Mouse (Mus musculus) hindbrain, embryonic 16.5 days (tissue): ENCODE measurements around the gene Vmn1r215. TPM values are rescaled to one million over a fixed set of nuclear protein-coding genes. Genes with fewer than 3 reads are reported as not detected.

Experiments
- polyA plus RNA-seq: library from polyadenylated mRNA; unstranded; fragments of >200 nt; fragmentation: Nextera tagmentation; extraction: Ambion mirVana; gene quantifications from 2 replicates; pipeline ENCODE4 v1.2.1, GENCODE M21; 2015

The Vmn1r215 gene
- polyA plus RNA-seq, 1 experiment from 2014 or later, result not detected

Other genes starting within 250 kb of the Vmn1r215 start
- gene Vmn1r210, start 236.7 kb upstream of the Vmn1r215 start, polyA plus RNA-seq, result not detected in 2 replicates
- gene Vmn1r211, start 210.5 kb upstream of the Vmn1r215 start, polyA plus RNA-seq, result not detected in 2 replicates
- gene Vmn1r212, start 183.8 kb upstream of the Vmn1r215 start, polyA plus RNA-seq, result not detected in 2 replicates
- not detected in 2 replicates for gene Vmn1r213, start 60.4 kb upstream of the Vmn1r215 start, polyA plus RNA-seq
- not detected in 2 replicates for gene Vmn1r214, start 37.6 kb upstream of the Vmn1r215 start, polyA plus RNA-seq
- gene Vmn1r217, start 50.2 kb downstream of the Vmn1r215 start, polyA plus RNA-seq, result not detected in 2 replicates
- gene Vmn1r218, start 65.1 kb downstream of the Vmn1r215 start, polyA plus RNA-seq, result not detected in 2 replicates
- gene Vmn1r219, start 91.3 kb downstream of the Vmn1r215 start, polyA plus RNA-seq, result not detected in 2 replicates
- gene Vmn1r220, start 120.0 kb downstream of the Vmn1r215 start, polyA plus RNA-seq, result not detected in 2 replicates
- not detected in 2 replicates for gene Vmn1r221, start 146.1 kb downstream of the Vmn1r215 start, polyA plus RNA-seq
- not detected in 2 replicates for gene Vmn1r222, start 167.9 kb downstream of the Vmn1r215 start, polyA plus RNA-seq
- gene Vmn1r223, start 179.1 kb downstream of the Vmn1r215 start, polyA plus RNA-seq, result not detected in 2 replicates